Mouse (Mus musculus) mesoderm, embryonic 11.5 days (tissue): ENCODE data around the gene Aqp3.

Experiments
- DNase-seq: peaks from one replicate; pipeline ENCODE4 v3.0.0-alpha.2; 2012; ENCODE audit warnings: low read depth, low spot score

Gene Aqp3

DNA sequence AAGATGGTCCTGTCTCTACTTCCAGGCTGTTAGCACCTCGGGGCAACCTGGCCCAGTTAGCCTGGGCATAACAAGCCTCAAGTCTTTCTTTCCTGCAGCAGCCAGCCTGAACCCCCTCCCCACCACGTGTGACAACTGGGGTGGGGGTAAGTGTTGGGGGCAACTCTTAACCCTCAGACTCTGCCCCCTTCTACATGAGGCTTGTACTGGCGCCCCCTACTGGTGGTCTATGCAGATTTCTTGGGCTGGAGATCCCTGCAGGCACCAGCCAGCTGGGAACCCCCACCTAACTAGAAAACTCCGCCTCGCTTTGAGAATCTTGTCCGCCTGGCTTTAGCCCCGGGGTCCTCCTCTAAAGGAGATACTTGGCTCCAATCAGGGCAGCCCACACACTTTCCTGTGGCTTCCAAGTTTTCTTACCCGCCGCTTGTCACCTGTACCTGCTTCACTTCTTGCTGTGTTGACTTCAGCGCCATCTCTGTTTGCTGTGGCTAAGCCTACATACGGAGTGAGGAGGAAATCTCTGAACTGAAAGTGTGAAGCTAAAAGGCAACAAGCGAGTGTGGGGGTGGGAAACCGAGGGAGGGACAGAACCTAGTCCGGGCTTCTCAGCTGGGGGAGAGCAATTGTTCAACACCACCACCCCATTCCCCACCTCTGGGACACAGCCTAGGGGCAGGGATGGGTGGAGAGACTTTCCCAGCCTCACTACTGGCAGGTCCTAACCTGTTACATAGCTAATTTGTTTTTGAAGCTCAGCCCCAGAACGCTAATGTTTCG, 33.9 kb downstream of the Aqp3 start:
- DNase-seq: peak; percentile 41

DNA sequence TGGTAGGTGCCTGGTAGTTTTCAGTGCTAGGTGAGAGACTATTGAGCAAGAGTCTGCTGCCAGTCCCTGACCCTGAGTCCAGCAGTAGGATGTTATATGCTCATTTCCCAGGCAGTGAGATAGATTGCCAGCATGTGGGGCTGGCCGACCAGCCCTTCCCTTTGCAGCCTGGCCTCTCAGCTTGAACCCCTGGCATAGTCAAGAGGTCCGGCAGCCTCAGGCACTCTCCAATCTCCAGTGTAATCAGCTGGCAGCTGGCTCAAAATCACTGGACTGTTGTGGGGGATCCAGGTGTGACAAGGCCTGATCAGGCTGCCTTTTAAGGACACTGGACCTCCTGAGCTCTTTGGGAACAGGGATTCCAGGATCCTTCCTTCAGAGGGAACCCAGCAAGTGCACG, 34.6 kb downstream of the Aqp3 start:
- DNase-seq: no peak

DNA sequence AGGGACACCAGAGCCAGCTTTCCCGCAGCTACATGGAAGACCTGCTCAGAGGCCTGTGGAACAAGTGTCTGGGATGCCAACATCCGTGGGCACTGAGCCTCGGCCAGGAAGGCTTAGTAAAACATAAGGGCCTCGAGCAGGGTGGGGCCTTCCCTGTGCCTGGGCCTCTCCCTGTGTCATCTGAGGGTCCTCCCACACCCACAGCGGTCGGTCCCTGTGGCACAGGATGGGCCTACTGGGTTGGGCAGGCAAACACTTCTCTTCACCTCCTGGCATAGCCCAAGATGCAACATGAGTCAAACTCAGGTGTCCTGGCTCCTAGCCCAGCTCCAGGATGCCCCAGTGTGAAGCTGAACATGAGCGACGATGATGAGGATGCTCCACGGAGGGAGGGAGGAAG, 40.6 kb downstream of the Aqp3 start:
- DNase-seq: no peak

- no peak for DNase-seq
Observed at GRCm38 (mm10) chr4:41056742-41057332, 41.1 kb downstream of the Aqp3 start.

- no peak for DNase-seq
Observed at GRCm38 (mm10) chr4:41056253-41056652, 41.7 kb downstream of the Aqp3 start.

GRCm38 (mm10) chr4:41055111-41055510, 42.9 kb downstream of the Aqp3 start:
- peak; percentile 56 for DNase-seq

- DNase-seq: no peak
Observed at GRCm38 (mm10) chr4:41051781-41052180, 46.2 kb downstream of the Aqp3 start.

DNA sequence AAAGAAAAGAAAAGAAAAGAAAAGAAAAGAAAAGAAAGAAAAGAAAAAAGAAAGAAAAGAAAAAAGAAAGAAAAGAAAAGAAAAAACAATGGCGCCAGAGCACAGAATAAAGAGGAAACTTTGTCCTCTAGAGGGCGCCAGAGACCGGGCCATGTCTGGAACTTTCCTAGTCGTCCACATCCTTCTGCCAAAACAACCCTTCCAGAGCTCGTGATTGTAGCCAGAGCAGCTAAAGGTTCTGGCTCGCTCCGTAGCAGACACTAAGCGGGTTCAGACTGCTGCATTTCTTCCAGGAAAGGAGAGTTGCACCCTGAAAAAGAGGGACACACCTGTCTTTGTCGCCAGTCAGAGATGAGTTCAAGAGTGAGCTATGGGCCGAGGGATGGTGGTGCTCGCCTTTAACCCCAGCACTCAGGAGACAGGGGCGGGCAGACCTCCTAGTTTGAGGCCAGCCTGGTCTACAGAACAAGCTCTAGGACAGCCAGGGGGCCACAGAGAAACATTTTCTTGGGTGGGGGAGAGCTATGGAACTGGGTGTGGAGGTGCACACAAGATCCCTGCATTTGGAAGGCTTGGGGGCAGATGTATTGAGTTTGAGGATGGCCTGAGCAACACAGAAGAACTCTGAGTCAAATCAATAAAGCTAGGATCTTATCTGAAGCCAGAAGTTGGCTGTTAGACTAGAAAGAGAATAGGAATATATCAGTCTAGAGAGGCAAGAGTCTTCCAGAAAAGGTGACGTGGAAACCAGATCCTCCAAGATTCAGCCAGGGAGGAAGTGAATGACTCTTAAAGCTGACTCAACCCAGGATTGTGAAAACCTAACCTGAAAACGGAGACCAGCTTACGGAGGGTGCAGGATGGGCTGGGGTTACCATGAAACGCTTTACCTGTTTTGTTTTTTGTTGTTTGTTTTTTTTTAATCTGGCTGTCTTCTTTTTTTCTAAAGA, 47.0 kb downstream of the Aqp3 start:
- DNase-seq: peak; percentile 87

GRCm38 (mm10) chr4:41048926-41049325, 49.1 kb downstream of the Aqp3 start:
- DNase-seq: no peak

DNA sequence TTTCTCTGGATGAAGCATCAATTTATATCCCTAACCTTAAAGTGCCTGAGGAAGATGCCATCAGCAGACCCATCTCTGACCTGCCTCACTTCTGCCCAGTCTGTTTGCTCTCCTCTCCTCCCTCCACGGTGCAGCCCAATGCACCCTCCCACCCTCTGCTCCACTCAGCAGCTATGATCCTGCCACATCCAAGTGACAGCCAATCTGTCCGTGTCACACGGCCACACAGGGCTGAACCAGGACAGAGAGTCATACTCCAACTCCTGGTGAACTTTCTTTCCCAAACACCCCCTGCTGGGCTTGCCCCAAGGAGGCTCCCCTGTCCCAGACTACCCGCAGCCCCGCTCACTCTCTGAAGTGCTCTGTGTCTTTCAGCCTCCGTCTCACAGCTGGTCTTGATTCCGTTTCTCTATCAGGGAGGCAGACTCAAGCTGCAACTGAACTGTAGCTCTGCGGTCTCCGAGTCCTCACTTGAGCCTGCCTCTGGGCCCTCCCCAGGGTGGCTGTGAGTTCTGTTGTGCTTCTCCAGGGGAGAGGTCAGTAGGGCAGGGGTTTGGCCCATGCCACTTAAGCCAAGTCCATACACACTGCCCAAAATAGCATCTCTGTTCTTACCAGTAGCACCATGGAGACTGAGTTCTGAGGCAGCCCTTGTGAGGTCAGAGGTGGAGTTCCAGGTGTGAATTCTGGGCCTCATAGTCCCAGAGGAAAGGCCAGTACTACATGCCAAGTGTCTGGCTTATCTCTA, 50.3 kb downstream of the Aqp3 start, which contains the start of gene Aqp7:
Aqp7 (minus strand) TSS at position 616 of the 748 bp plus-strand sequence.
- no peak for DNase-seq

GRCm38 (mm10) chr4:41046254-41046795, 51.7 kb downstream of the Aqp3 start:
- DNase-seq: no peak

GRCm38 (mm10) chr4:41045288-41045687, 52.7 kb downstream of the Aqp3 start:
- DNase-seq: no peak

GRCm38 (mm10) chr4:41043961-41044360, 54.0 kb downstream of the Aqp3 start:
- no peak for DNase-seq

- DNase-seq: peak; percentile 12
Observed at GRCm38 (mm10) chr4:41042880-41043279, 55.1 kb downstream of the Aqp3 start.
